Mouse (Mus musculus) erythroblast, embryonic 14.5 days (primary cell): Measurements from ENCODE around the gene Ccdc146. TPM values are rescaled to one million over a fixed set of nuclear protein-coding genes. Genes with fewer than 3 reads are reported as not detected.

ENCODE experiments used
- H3K27me3 ChIP-seq: 2 replicates; pipeline ENCODE4 v1.6.1; 2012; ENCODE audit warnings: inconsistent platforms; ENCODE audit not compliant: control insufficient read depth
- H3K36me3 ChIP-seq: 2 replicates; pipeline ENCODE4 v1.6.1; 2012; ENCODE audit warnings: mild to moderate bottlenecking, inconsistent platforms; ENCODE audit not compliant: control insufficient read depth
- H3K4me1 ChIP-seq: 2 replicates; pipeline ENCODE4 v1.6.1; 2012; ENCODE audit warnings: inconsistent platforms; ENCODE audit not compliant: control insufficient read depth
- H3K4me3 ChIP-seq: replicated peaks from 2 replicates; pipeline ENCODE3; 2012; ENCODE audit warnings: moderate library complexity, mild to moderate bottlenecking, inconsistent platforms
- H3K9me3 ChIP-seq: 2 replicates; pipeline ENCODE4 v1.6.1; 2012; ENCODE audit warnings: low read length, inconsistent platforms, mixed read lengths; ENCODE audit not compliant: control insufficient read depth
- GATA1 ChIP-seq: IDR thresholded peaks from 2 replicates; pipeline ENCODE4 v1.6.1; 2012; ENCODE audit warnings: low read length, inconsistent platforms, mixed read lengths
- TAL1 ChIP-seq: IDR thresholded peaks from 3 replicates; pipeline ENCODE4 v1.6.1; 2012; ENCODE audit warnings: low read length, inconsistent platforms, mixed read lengths
- polyA plus RNA-seq: library from polyadenylated mRNA; stranded (reverse); fragments of >175 nt; gene quantifications from 2 replicates; pipeline ENCODE4 v1.2.3, GENCODE M21; 2012

Ccdc146 gene
- polyA plus RNA-seq, 1 experiment = not detected

DNA sequence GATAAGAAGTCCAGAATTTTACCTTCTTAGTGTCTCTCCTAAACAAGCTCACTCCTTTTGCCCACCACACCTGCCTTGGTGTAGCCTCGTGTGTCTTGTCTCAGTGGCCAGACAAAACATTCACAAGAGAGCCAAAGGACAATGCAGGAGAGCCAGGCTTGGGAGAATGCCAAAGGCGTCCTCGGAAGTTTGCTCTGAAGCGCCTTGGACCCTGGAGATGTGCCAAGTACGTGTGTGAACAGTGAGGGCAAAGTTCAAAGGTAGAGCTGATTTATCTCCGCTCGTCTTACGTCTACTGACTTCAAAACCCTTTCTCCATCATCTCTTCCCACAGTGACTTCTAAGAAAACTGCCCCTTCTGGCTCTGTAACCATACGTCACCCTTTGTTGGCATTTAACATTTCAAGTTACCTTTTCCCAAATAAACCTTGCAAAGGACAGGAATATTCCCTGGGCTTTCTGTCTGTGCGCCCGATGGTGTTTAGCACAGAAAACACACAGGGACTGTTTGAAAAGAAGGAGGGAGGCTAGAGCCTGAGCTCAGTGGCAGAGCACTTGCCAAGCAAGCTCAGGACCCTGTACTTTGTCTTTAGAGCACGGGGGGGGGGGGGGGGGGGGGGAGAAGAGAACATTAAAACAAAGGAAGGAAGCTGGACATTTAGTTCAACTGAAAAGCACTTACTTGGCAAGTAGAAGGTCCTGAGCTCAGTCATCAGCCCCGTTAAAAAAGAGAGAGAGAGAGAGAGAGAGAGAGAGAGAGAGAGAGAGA is 32.7 kb downstream of the Ccdc146 start:
- no peaks in the 10 kb centered on the region for H3K4me1 ChIP-seq
- H3K9me3 ChIP-seq = no peaks in the 10 kb centered on the region
- no peaks in the 10 kb centered on the region for H3K27me3 ChIP-seq
- H3K4me3 ChIP-seq = no peak overlapping the region
- TF ChIP-seq TAL1 = no peak
- no peak for TF ChIP-seq GATA1
- no peaks in the 10 kb centered on the region for H3K36me3 ChIP-seq

DNA sequence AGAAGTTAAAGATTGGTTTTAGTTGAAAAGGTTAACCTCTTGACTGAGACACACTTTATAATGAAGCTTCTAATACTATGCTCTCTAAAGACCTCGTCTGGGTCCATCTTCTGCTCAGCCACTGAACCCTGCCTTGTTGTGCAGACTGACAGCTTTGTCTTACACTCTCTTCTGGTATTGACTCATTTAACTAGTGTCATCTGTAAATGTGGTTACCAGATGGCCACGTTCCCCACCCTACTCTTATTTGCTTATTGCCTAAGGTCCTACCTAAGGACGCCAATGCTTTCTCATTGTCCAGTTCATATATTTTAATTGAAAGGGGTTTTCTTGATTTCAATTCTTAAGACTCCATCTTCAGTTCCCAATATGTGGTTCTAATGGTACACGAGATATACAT is 35.6 kb downstream of the Ccdc146 start:
- Histone ChIP-seq H3K27me3 (no peaks in the 10 kb centered on the region), H3K36me3 (no peaks in the 10 kb centered on the region), H3K9me3 (no peaks in the 10 kb centered on the region)

DNA sequence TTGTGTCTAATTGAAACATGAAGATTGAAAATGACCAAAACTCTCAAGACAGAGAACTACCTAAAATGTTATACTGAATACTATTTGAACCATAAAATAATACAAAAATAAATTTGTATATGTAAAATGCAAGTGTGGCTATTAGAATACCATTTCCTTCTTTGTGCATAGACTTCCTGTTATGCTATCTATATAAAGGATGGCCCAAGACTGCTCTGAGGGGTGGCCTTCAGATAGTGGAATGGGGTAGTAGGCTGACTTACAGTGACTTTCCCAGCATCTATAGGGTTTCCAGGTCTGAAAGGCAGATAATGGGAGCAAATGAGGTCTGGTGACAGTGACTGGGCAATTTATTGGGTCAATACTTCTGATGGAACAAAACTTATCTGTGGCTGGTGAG is 37.1 kb downstream of the Ccdc146 start:
- TF ChIP-seq GATA1 (no peak), TAL1 (no peak)
- Histone ChIP-seq H3K36me3 (no peaks in the 10 kb centered on the region), H3K4me3 (no peak overlapping the region), H3K9me3 (no peaks in the 10 kb centered on the region), H3K27me3 (no peaks in the 10 kb centered on the region), H3K4me1 (no peaks in the 10 kb centered on the region; the same call in 1 of the 2 replicates)

More for the DNA sequence above, 35.6 kb downstream of the Ccdc146 start:
- no peak overlapping the region for H3K4me3 ChIP-seq
- H3K4me1 ChIP-seq = no peaks in the 10 kb centered on the region; the same call in 1 of the 2 replicates
- no peak for TF ChIP-seq GATA1
- TF ChIP-seq TAL1 = no peak

DNA sequence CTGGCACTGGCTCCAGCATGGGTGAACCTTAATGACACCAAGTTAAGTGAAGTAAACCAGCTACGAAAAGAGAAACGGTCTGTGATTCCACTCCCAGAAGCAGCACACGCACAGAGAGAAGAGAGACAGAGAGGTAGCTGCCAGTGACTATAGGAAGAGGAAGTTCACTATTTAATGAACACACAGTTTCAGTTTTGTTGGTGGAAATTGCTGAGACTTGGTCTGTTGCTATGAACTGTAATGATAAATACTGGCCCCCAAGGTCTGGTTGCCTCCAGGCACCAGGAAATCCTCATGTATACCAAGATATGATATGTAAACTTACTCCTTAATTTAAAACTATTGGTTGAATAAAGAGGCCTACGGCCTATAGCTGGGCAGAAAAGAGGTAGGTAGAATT is 38.0 kb downstream of the Ccdc146 start:
- Histone ChIP-seq H3K27me3 (no peaks in the 10 kb centered on the region), H3K4me3 (no peak overlapping the region), H3K4me1 (no peaks in the 10 kb centered on the region; the same call in 1 of the 2 replicates), H3K36me3 (no peaks in the 10 kb centered on the region), H3K9me3 (no peaks in the 10 kb centered on the region)
- TF ChIP-seq TAL1 (no peak), GATA1 (no peak)

DNA sequence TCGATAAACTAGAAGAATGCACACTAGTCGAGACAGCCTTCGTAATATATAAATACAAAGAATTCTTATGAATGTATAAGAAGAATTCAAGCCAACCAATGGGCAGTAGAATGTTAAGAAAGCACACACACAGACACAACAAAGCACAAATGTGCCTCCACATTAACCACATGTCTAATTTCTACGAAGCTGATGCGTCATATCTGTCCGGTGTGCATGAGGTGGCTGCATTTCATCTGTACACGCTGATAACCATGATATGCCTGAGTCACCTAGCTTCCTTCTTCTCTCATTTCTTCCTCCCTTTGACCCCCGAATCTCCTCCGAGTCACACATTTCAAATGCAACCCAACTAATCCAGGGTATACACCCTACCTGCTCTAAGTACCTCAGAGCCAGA is 39.5 kb downstream of the Ccdc146 start:
- Histone ChIP-seq H3K4me1 (no peaks in the 10 kb centered on the region; the same call in 1 of the 2 replicates), H3K27me3 (no peaks in the 10 kb centered on the region), H3K9me3 (no peaks in the 10 kb centered on the region), H3K4me3 (no peak overlapping the region), H3K36me3 (no peaks in the 10 kb centered on the region)
- TF ChIP-seq TAL1 (no peak), GATA1 (no peak)

DNA sequence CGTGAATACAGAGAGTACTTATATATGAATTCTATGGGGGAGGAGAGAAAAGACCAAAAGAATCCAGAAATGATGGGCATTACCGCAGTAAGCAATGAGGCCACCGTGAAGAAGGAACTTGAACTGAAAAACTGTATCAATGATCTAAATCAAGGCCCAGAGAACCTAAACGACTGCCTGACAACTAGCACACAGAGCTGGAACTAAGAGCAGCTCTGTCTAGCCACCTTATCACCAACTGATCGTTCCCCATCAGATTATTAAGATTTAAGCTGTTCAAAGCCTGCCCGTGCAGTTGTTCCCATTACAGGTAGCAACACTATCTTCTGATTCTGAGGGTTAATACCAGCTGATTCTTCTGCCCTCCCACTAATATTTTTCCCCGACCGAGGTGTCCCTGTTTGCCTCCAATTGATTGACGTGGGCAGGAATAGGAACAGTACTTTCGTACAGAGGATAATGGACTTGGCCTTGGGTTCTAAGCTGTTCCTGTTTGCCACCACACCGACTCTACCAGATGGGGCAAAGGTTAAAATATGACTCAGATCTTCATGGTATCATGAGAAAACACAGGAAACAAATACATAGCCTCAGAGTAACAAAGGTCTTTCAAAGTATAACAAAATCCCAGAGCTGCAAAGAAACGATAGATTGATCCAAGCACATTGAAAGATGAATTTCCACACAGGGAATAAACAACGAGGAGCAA is 40.1 kb downstream of the Ccdc146 start:
- no peaks in the 10 kb centered on the region for H3K36me3 ChIP-seq
- TF ChIP-seq GATA1 = no peak
- no peak for TF ChIP-seq TAL1
- no peaks in the 10 kb centered on the region for H3K9me3 ChIP-seq
- no peak overlapping the region for H3K4me3 ChIP-seq
- H3K27me3 ChIP-seq = no peaks in the 10 kb centered on the region
- H3K4me1 ChIP-seq = no peaks in the 10 kb centered on the region; the same call in 1 of the 2 replicates

DNA sequence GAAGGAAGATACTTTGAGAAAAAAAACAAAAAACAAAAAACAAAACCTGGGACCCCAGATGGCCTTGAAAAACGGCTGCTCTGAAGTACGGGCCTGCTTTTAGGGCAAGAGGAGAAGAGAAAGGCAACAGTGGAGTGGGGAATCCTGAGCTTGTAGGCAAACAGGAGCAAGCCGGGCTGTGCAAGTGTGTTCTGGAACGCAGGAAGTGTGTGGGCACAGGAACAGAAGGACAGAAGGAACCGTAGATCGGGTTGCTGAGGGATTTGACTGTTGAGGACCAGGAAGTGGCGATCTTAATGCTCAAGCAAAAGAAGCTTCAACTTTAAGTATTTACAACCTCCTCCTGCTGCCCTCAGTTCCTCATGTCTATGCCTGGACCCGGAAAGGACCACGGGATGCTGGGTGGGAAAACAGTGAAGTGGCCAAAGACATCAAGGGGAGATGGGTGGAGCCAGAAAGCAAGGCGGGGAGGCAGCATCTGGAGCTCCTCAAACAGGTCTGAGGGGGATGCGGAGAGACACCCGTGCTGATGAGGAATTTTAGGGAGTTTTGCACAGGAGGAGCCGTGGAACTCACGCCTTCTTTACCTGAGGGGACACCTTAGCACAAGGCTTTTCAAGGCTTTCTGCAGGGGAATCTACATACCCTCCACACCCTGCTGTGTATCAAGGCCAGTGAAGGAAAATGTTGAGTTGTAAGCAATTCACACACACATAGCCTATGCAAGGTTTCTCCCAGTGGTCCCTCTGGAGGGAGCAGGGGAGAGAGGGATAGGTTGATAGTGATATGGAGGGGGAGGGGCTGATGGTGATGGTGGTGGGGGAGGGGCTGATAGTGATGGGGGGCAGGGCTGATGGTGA is 40.9 kb downstream of the Ccdc146 start:
- H3K36me3 ChIP-seq = no peaks in the 10 kb centered on the region
- no peaks in the 10 kb centered on the region; the same call in 1 of the 2 replicates for H3K4me1 ChIP-seq
- no peaks in the 10 kb centered on the region for H3K27me3 ChIP-seq
- TF ChIP-seq GATA1 (no peak), TAL1 (no peak)
- no peaks in the 10 kb centered on the region for H3K9me3 ChIP-seq
- no peak overlapping the region for H3K4me3 ChIP-seq

DNA sequence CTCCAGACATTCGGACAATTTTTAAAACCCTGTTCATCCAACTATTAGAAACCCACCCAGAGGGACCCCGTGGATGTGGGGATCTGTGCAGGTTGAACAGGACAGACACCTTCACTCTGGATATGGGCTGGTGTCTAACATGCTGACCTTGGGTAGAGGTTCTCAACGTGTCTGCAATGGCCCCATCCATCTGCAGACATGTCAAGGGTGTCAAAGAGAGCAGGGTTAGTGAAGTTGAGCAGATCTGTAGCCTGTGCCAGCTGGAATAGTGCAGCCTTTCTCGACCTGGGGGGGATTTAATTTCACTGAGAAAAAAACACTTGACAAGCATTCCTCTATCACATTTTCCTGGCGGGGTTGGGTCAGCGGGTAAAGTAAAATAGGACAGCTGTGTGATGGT is 41.8 kb downstream of the Ccdc146 start:
- Histone ChIP-seq H3K27me3 (no peaks in the 10 kb centered on the region), H3K36me3 (no peaks in the 10 kb centered on the region), H3K4me3 (no peak overlapping the region), H3K4me1 (no peaks in the 10 kb centered on the region; the same call in 1 of the 2 replicates), H3K9me3 (no peaks in the 10 kb centered on the region)
- TF ChIP-seq TAL1 (no peak), GATA1 (no peak)

DNA sequence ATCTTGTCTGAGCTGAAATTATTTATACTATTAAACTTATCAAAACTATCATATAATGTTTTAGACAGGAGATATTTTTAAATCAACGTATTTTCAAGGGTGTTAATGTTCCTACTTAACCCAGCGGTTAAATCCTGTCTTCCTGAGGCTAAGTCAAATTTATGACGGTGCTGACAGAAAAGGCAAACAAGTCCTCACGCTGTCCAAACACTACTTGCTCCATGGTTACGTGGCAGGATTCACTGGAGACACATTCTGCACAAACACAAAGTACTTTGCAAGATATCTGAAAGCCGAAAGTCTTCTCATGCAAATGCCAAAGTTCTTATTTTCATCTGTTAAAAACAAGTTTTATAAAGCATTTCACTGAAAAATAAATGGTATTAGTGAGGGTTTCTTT is 42.5 kb downstream of the Ccdc146 start:
- TF ChIP-seq GATA1 (no peak), TAL1 (no peak)
- no peaks in the 10 kb centered on the region for H3K9me3 ChIP-seq
- no peaks in the 10 kb centered on the region; the same call in 1 of the 2 replicates for H3K4me1 ChIP-seq
- H3K4me3 ChIP-seq = no peak overlapping the region
- H3K36me3 ChIP-seq = no peaks in the 10 kb centered on the region
- H3K27me3 ChIP-seq = no peaks in the 10 kb centered on the region
